Mouse (Mus musculus) activated CD4-positive, CD25-positive, alpha-beta regulatory T cell, adult 4 months (primary cell): ENCODE measurements around the gene Kcnip4. TPM values are rescaled to one million over a fixed set of nuclear protein-coding genes. Genes with fewer than 3 reads are reported as not detected.

Experiments
- ATAC-seq: one replicate; pipeline ENCODE4 v1.8.0; 2017
- polyA plus RNA-seq, 2 experiments: library from polyadenylated mRNA; unstranded; fragments of 100-300 nt; shearing (Covaris generic); gene quantifications; one replicate each; pipeline ENCODE4 v1.2.1; 2017

Gene Kcnip4
- polyA plus RNA-seq, 2 experiments from 2014 or later = 0.16 to 0.22 TPM

- ATAC-seq = no peak
These were observed 174.4 kb downstream of the Kcnip4 start for GRCm38 (mm10) chr5:49350126-49350909.

GRCm38 (mm10) chr5:49349541-49349940, 175.2 kb downstream of the Kcnip4 start:
- no peak for ATAC-seq

DNA sequence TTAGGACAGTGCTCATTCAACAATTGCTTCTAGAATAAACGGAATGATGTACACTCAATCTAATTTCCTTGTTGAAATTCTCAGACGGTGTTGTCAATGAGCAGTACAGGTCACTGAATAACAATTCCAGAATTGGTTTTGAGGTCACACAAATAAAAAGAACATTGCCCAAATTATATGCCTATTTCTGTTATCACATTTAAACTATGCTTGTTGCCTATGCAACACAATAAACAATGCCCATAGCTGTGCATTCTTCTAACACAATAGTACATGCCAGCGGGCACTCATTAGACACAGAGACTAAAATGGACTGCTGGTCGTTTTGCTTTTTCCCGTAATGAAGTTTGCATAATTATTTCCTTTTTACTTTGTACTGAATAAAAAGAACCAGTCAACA, 176.2 kb downstream of the Kcnip4 start:
- no peak for ATAC-seq

- ATAC-seq = no peak
These were observed 180.1 kb downstream of the Kcnip4 start for GRCm38 (mm10) chr5:49344606-49345005.

GRCm38 (mm10) chr5:49337164-49337563, 187.5 kb downstream of the Kcnip4 start:
- no peak for ATAC-seq

- ATAC-seq = no peak
These were observed 191.6 kb downstream of the Kcnip4 start for GRCm38 (mm10) chr5:49333063-49333462.

DNA sequence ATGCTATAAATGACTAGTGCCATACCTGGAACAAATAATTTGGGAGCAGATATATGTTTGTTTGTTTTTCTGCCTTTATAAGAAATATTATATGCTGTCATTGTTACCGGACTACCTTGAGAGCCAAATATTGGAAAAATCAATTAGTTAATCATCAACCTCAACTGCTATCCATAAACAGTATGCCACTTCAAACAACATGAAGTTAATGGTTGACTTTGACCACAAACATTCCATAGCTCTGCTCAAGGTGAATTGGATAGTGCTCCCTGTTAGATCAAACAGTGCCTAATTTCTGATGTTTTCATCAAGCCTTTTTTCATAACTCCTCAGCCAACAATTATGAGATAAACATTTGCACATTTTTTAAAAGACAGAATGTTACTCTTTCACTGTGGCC, 195.7 kb downstream of the Kcnip4 start:
- ATAC-seq = no peak

GRCm38 (mm10) chr5:49318661-49319060, 206.0 kb downstream of the Kcnip4 start:
- ATAC-seq = no peak

- no peak for ATAC-seq
These were observed 206.8 kb downstream of the Kcnip4 start for GRCm38 (mm10) chr5:49317869-49318268.

DNA sequence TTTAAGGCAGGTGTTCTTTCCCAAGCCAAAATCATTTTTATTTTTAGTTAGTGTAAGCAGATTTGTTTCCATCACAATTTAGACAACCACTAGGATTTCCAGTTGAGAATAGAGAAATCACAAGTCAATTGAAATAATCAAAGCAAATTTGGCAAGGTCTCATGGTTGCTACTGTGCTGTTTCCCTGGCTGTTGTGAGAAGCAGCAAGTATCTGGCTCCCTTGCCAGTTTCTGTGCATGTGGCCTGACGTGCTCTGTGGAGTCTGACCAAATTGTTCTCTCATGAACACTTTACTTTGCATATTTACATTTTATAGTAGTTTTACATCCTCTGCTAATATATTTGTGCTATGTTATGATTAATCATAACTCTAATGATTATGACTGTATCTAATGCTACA, 217.9 kb downstream of the Kcnip4 start:
- ATAC-seq = no peak

- no peak for ATAC-seq
These were observed 219.4 kb downstream of the Kcnip4 start for GRCm38 (mm10) chr5:49305321-49305720.

- no peak for ATAC-seq
These were observed 226.1 kb downstream of the Kcnip4 start for GRCm38 (mm10) chr5:49298654-49299053.

GRCm38 (mm10) chr5:49292421-49292820, 232.3 kb downstream of the Kcnip4 start:
- no peak for ATAC-seq

GRCm38 (mm10) chr5:49291801-49292200, 232.9 kb downstream of the Kcnip4 start:
- no peak for ATAC-seq

DNA sequence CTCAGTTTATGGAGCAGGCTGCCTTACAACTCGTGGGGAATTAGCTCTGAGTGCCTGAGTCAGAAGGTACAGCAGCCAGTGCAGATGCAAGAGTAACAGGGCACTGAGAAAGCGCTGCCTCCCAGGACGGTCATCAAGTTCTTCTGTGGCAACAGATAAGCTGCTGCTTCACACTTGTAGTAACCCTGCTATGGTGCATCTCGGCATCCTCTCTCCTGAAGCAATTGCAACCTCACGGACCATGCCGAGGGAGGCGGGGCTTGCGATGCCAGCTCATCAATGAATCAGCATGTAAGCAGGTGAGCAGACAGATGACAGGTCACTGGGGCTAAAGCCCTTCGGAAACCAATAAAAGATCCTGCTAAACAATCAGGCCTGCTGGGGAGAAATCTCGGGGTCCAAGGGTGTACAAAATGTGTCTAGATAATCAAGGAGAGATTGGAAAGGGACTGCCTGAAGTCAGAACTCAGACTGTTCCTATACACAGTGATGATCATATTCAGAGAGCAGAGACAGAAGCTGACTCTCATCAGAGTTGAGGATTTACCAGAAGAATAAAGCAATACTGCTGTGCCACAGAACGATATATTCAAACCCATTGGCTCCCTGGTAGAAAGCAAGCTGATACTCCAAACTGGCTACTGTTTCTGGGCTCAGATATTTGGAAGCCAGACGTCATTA, 239.1 kb downstream of the Kcnip4 start:
- no peak for ATAC-seq

DNA sequence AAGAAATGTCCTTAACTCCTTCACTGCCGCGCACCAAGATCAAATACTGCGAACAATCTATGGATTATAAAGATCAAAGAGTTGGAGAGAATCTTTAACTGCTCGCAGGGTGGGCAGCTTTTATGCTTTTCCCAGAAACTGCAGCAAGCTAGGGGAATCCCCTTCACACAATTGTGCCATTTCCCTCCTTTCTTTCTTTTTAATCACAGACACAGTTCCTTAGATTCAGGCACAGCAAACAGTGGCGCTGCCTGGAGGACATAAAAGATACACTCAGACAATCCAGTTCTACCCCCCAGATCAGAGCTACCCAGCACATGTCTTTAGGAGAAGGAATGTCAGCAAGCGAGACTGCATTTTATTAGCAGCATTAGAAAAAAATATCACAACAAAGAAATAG, 239.9 kb downstream of the Kcnip4 start:
- no peak for ATAC-seq

DNA sequence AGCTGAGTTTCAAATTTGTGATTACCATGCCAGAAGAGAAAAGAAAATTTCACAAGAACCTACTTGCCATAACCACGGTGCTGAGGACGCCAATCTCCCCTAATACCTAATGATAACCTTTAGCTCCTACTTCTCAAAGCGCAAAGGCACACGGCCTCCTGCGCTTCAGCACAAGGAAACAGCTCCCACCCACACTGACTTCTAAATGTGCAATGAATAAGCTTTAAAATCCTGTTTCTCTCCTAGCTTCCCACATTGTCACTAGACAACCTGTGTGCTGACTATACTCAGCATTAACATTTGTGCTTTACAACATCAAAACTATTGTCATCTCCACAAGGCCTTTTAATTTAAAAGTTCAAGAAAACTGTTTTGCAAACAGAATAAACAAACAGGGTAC, 241.3 kb downstream of the Kcnip4 start:
- no peak for ATAC-seq

GRCm38 (mm10) chr5:49271864-49272263, 252.8 kb downstream of the Kcnip4 start:
- ATAC-seq = no peak

GRCm38 (mm10) chr5:49268807-49269206, 255.9 kb downstream of the Kcnip4 start:
- ATAC-seq = no peak

GRCm38 (mm10) chr5:49259356-49259755, 265.4 kb downstream of the Kcnip4 start:
- ATAC-seq = no peak

DNA sequence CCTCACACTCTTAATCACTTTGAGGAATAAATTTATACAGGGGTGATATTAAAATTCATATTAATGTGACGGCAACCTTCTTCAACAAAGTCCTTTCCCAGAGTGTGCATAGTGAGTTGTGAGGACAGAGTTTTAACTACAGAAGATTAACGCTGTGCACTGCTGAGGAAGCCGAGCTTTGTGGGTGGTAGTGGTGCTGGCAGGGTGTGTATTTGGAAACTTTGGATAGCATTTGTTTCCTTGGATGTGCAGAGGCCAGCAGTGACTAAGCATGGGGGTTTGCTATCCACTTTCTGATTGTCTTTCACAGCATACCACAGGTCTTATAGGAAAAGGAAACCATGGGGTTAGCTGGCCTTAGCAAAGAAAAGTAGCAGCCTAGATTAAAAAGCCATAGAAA, 267.9 kb downstream of the Kcnip4 start:
- ATAC-seq = no peak

- ATAC-seq = no peak
These were observed 268.7 kb downstream of the Kcnip4 start for GRCm38 (mm10) chr5:49255983-49256382.

DNA sequence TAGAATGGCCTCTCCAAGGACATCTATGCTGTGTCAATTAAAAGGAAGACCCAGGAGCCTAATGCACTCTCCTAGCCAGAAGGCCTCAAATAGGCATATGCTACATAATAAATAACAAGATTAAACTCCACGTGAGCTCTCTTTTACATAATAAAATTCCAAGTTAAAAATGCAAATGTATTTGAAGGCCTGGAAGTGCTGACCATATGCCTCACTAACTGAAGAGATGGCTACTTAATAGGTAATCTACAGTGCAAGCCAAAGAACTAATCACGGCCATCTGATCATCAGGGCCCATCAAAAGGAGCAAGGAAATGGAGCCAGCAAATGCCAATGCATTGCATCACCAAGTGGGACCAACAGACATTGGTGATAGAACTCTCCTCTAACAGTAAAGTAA, 277.6 kb downstream of the Kcnip4 start:
- no peak for ATAC-seq

- no peak for ATAC-seq
These were observed 280.3 kb downstream of the Kcnip4 start for GRCm38 (mm10) chr5:49244414-49244813.
